Comparison of ENCODE assay signal across 20 mouse cellular contexts in the genomic region with DNA sequence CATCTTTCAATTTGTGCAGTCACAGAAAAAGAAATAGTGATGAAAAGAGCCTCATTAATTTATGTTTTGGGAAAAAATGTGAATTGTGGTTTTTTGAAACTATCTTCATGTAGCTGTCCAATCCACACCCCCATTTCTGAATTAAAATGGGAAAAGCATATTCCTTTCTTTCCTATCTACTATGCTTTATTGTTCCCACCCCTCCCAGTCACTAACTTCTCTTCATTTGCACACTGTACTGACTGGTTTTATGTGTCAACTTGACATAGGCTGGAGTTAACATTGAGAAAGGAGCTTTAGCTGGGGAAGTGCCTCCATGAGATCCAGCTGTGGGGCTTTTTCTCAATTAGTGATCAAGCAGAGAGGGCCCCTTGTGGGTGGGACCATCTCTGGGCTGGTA.
DNase-seq lines count a peak whose midpoint lies in the region; ATAC-seq lines count a peak whose summit lies in the region.
"Had no signal": no experiment of that assay in that cellular context is flagged by ENCODE, and none has a peak within 500 bp of the region (broad histone marks: within the 10 kb centered on the region; RNA-seq: fewer than 3 reads in every experiment).

No protein-coding gene starts in this region.

- H3K4me2 ChIP-seq in midbrain, embryonic 14.5 days (ENCODE audit: low read length) = no peak overlapping the region
- H3K4me2 ChIP-seq in midbrain, embryonic 16.5 days (ENCODE audit: low read length) = no peak overlapping the region
- H3K4me2 ChIP-seq in midbrain, embryonic 11.5 days = no peak overlapping the region
- H3K4me2 ChIP-seq: embryonic facial prominence, embryonic 13.5 days; embryonic facial prominence, embryonic 15.5 days; forebrain, embryonic 12.5 days had no signal

- no peak overlapping the region for H3K9ac ChIP-seq in midbrain, embryonic 14.5 days (replicated peaks; ENCODE audit: low read length)
- H3K9ac ChIP-seq in midbrain, embryonic 16.5 days (ENCODE audit: low read depth, low read length) = no peak overlapping the region
- H3K9ac ChIP-seq in midbrain, embryonic 11.5 days (ENCODE audit: low read length) = no peak overlapping the region
- H3K9ac ChIP-seq: embryonic facial prominence, embryonic 13.5 days; embryonic facial prominence, embryonic 15.5 days; forebrain, embryonic 12.5 days had no signal

- H3K4me3 ChIP-seq in midbrain, embryonic 14.5 days (replicated peaks; ENCODE audit: low read depth, low read length) = no peak overlapping the region
- no peak overlapping the region for H3K4me3 ChIP-seq in midbrain, embryonic 10.5 days
- no peak overlapping the region for H3K4me3 ChIP-seq in midbrain, embryonic 16.5 days (ENCODE audit: low read depth, low read length)
- H3K4me3 ChIP-seq in midbrain, embryonic 11.5 days (ENCODE audit: low read depth, low read length) = no peak overlapping the region
- H3K4me3 ChIP-seq: embryonic facial prominence, embryonic 13.5 days; embryonic facial prominence, embryonic 15.5 days; erythroblast, embryonic 14.5 days; forebrain, embryonic 10.5 days; forebrain, embryonic 12.5 days had no signal

- H3K4me1 ChIP-seq in midbrain, embryonic 14.5 days (ENCODE audit: control insufficient read depth, insufficient read depth, low read length) = peaks cover 3% of the 10 kb centered on the region; the same call in 1 of the 2 replicates
- H3K4me1 ChIP-seq in midbrain, embryonic 10.5 days = peaks cover 6% of the 10 kb centered on the region; the same call in 1 of the 2 replicates
- peaks cover 5% of the 10 kb centered on the region for H3K4me1 ChIP-seq in midbrain, embryonic 16.5 days (ENCODE audit: control insufficient read depth, insufficient read depth, low read length)
- H3K4me1 ChIP-seq in midbrain, embryonic 11.5 days (ENCODE audit: control insufficient read depth, insufficient read depth, low read length) = no peaks in the 10 kb centered on the region
- H3K4me1 ChIP-seq: embryonic facial prominence, embryonic 13.5 days; embryonic facial prominence, embryonic 15.5 days; forebrain, embryonic 12.5 days had no signal

- ATAC-seq in midbrain, embryonic 14.5 days (ENCODE audit: low FRiP score, low TSS enrichment) = no peak
- ATAC-seq in midbrain, embryonic 16.5 days = peak; percentile 71
- no peak for ATAC-seq in midbrain, embryonic 11.5 days (ENCODE audit: low FRiP score)

- no peaks in the 10 kb centered on the region for H3K9me3 ChIP-seq in midbrain, embryonic 14.5 days (ENCODE audit: control insufficient read depth, low read length)
- no peaks in the 10 kb centered on the region for H3K9me3 ChIP-seq in midbrain, embryonic 10.5 days (replicated peaks)
- no peaks in the 10 kb centered on the region for H3K9me3 ChIP-seq in midbrain, embryonic 16.5 days (replicated peaks; ENCODE audit: control insufficient read depth, low read length, poor library complexity, severe bottlenecking)
- H3K9me3 ChIP-seq in midbrain, embryonic 11.5 days (ENCODE audit: control insufficient read depth, low read length) = no peaks in the 10 kb centered on the region
- H3K9me3 ChIP-seq: embryonic facial prominence, embryonic 13.5 days; embryonic facial prominence, embryonic 15.5 days; forebrain, embryonic 10.5 days; forebrain, embryonic 12.5 days had no signal

- H3K36me3 ChIP-seq in midbrain, embryonic 14.5 days (ENCODE audit: control insufficient read depth, insufficient read depth, low read length) = no peaks in the 10 kb centered on the region
- H3K36me3 ChIP-seq in midbrain, embryonic 10.5 days = no peaks in the 10 kb centered on the region
- no peaks in the 10 kb centered on the region for H3K36me3 ChIP-seq in midbrain, embryonic 16.5 days (ENCODE audit: control insufficient read depth, insufficient read depth, low read length)
- no peaks in the 10 kb centered on the region for H3K36me3 ChIP-seq in midbrain, embryonic 11.5 days (ENCODE audit: control insufficient read depth, insufficient read depth, low read length)
- H3K36me3 ChIP-seq: embryonic facial prominence, embryonic 13.5 days; embryonic facial prominence, embryonic 15.5 days; forebrain, embryonic 10.5 days; forebrain, embryonic 12.5 days had no signal

- 0 out of 2 replicates have a peak overlapping the region, but pooled peaks have one; percentile 14 for H3K27ac ChIP-seq in midbrain, embryonic 14.5 days (replicated peaks; ENCODE audit: low read depth, low read length)
- no peak overlapping the region for H3K27ac ChIP-seq in midbrain, embryonic 10.5 days (replicated peaks)
- peak overlapping the region; percentile 70 for H3K27ac ChIP-seq in midbrain, embryonic 16.5 days (ENCODE audit: low read length)
- H3K27ac ChIP-seq in midbrain, embryonic 11.5 days (ENCODE audit: low read depth, low read length) = no peak overlapping the region
- H3K27ac ChIP-seq: embryonic facial prominence, embryonic 13.5 days; embryonic facial prominence, embryonic 15.5 days; forebrain, embryonic 10.5 days; forebrain, embryonic 12.5 days had no signal

- no peak for DNase-seq in midbrain, embryonic 14.5 days
- no peak for DNase-seq in midbrain, embryonic 10.5 days (ENCODE audit: low spot score)
- DNase-seq in midbrain, embryonic 11.5 days (ENCODE audit: low spot score, missing footprints) = no peak
- DNase-seq in lung, postnatal 36 days = no peak
- DNase-seq: adrenal gland, adult 2 months; adrenal gland, postnatal 10 days; adrenal gland, postnatal 25 days; cerebellum, adult 11 months; cerebellum, adult 18-20 months; cerebellum, adult 8-10 months; cerebellum, adult 9-11 months; cerebellum, postnatal 14 days; cerebellum, postnatal 36 days; embryo, embryonic 11 days had no signal

- no peaks in the 10 kb centered on the region for H3K27me3 ChIP-seq in midbrain, embryonic 14.5 days (ENCODE audit: control insufficient read depth, insufficient read depth, low read length)
- H3K27me3 ChIP-seq in midbrain, embryonic 10.5 days (ENCODE audit: low read depth, poor library complexity, severe bottlenecking) = no peaks in the 10 kb centered on the region
- no peaks in the 10 kb centered on the region for H3K27me3 ChIP-seq in midbrain, embryonic 16.5 days (ENCODE audit: control insufficient read depth, insufficient read depth, low read depth, low read length)
- no peaks in the 10 kb centered on the region for H3K27me3 ChIP-seq in midbrain, embryonic 11.5 days (ENCODE audit: control insufficient read depth, insufficient read depth, low read length)
- H3K27me3 ChIP-seq: embryonic facial prominence, embryonic 13.5 days; embryonic facial prominence, embryonic 15.5 days; forebrain, embryonic 12.5 days had no signal

Comparison
In these comparisons a context has a peak if more than half of its experiments do, and no peak if none do; other contexts are left out.
1. H3K27ac ChIP-seq: peak in midbrain, embryonic 14.5 days (single experiment) and midbrain, embryonic 16.5 days (single experiment); none in midbrain, embryonic 10.5 days (single experiment) and midbrain, embryonic 11.5 days (single experiment).